Comparison of ENCODE assay signal across 26 mouse cellular contexts in genomic region chr11:19470648-19471341, GRCm38 (mm10).
A peak's percentile ranks its signal among the peaks of the same experiment; 100 is the strongest.
DNase-seq lines count a peak whose midpoint lies in the region; ATAC-seq and TF ChIP-seq lines count a peak whose summit lies in the region.
"Had no signal": no experiment of that assay in that cellular context is flagged by ENCODE, and none has a peak within 500 bp of the region (broad histone marks: within the 10 kb centered on the region; RNA-seq: fewer than 3 reads in every experiment).

No protein-coding gene starts in this region.

- no peak overlapping the region for H3K27ac ChIP-seq in lung, postnatal 0 days (ENCODE audit: low read length)
- H3K27ac ChIP-seq: forebrain, embryonic 12.5 days; heart, embryonic 10.5 days; heart, embryonic 15.5 days; hindbrain, embryonic 13.5 days; kidney, postnatal 0 days; left cerebral cortex, adult 2 months; limb, embryonic 13.5 days; midbrain, embryonic 13.5 days; neural tube, embryonic 13.5 days; stomach, embryonic 15.5 days had no signal

- no peaks in the 10 kb centered on the region for H3K9me3 ChIP-seq in lung, postnatal 0 days (ENCODE audit: low read length)
- H3K9me3 ChIP-seq: forebrain, embryonic 12.5 days; G1E; heart, embryonic 15.5 days; hindbrain, embryonic 13.5 days; midbrain, embryonic 13.5 days; neural tube, embryonic 13.5 days; stomach, embryonic 15.5 days had no signal

- TF ChIP-seq CTCF in lung, postnatal 0 days (IDR thresholded peaks at IDR 0.05): no peak
- no peak for TF ChIP-seq CTCF in lung, adult 2 months (IDR thresholded peaks at IDR 0.05; ENCODE audit: insufficient read depth, low read length)

- H3K36me3 ChIP-seq in lung, postnatal 0 days (ENCODE audit: insufficient read depth, low read length): no peaks in the 10 kb centered on the region
- H3K36me3 ChIP-seq: forebrain, embryonic 12.5 days; G1E; heart, embryonic 10.5 days; heart, embryonic 15.5 days; hindbrain, embryonic 13.5 days; limb, embryonic 13.5 days; midbrain, embryonic 13.5 days; neural tube, embryonic 13.5 days; stomach, embryonic 15.5 days had no signal

- H3K4me1 ChIP-seq in lung, postnatal 0 days (ENCODE audit: insufficient read depth, low read depth, low read length): no peaks in the 10 kb centered on the region
- peaks cover 2% of the 10 kb centered on the region; the same call in 1 of the 2 replicates for H3K4me1 ChIP-seq in lung, adult 2 months (ENCODE audit: control insufficient read depth, insufficient read depth, low read length)
- H3K4me1 ChIP-seq: heart, embryonic 10.5 days; midbrain, embryonic 13.5 days; stomach, embryonic 15.5 days had no signal

- H3K4me3 ChIP-seq in lung, postnatal 0 days (ENCODE audit: low read depth, low read length): no peak overlapping the region
- no peak overlapping the region for H3K4me3 ChIP-seq in lung, adult 2 months (replicated peaks; ENCODE audit: extremely low read depth, low read depth, low read length)
- H3K4me3 ChIP-seq: erythroblast, embryonic 14.5 days; forebrain, embryonic 12.5 days; heart, embryonic 10.5 days; heart, embryonic 15.5 days; hindbrain, embryonic 13.5 days; left cerebral cortex, adult 2 months; limb, embryonic 13.5 days; midbrain, embryonic 13.5 days; neural tube, embryonic 13.5 days; stomach, embryonic 15.5 days had no signal

- H3K27me3 ChIP-seq in lung, postnatal 0 days (replicated peaks; ENCODE audit: insufficient read depth, low read length): no peaks in the 10 kb centered on the region
- H3K27me3 ChIP-seq: heart, embryonic 15.5 days; hindbrain, embryonic 13.5 days; limb, embryonic 13.5 days; midbrain, embryonic 13.5 days; neural tube, embryonic 13.5 days; Patski; stomach, embryonic 15.5 days had no signal

- H3K4me2 ChIP-seq in lung, postnatal 0 days (replicated peaks; ENCODE audit: low read depth, low read length): no peak overlapping the region
- H3K4me2 ChIP-seq: forebrain, embryonic 12.5 days; heart, embryonic 15.5 days; hindbrain, embryonic 13.5 days; limb, embryonic 13.5 days; liver, embryonic 11.5 days; midbrain, embryonic 13.5 days; neural tube, embryonic 13.5 days; stomach, embryonic 15.5 days had no signal

- TF ChIP-seq EP300 in lung, postnatal 0 days (IDR thresholded peaks at IDR 0.05): no peak

- H3K9ac ChIP-seq in lung, postnatal 0 days (replicated peaks; ENCODE audit: low read depth): no peak overlapping the region
- H3K9ac ChIP-seq: forebrain, embryonic 12.5 days; heart, embryonic 15.5 days; hindbrain, embryonic 13.5 days; limb, embryonic 13.5 days; midbrain, embryonic 13.5 days; neural tube, embryonic 13.5 days; stomach, embryonic 15.5 days had no signal

- no peak for TF ChIP-seq POLR2A in lung, adult 2 months (IDR thresholded peaks at IDR 0.05; ENCODE audit: borderline replicate concordance, extremely low read depth, low read depth, low read length)

- peak; percentile 63 for DNase-seq in heart, adult 11 months
- DNase-seq in heart, postnatal 4 days: no peak
- peak; percentile 23 for DNase-seq in lung, postnatal 0 days (ENCODE audit: low spot score)
- no peak for DNase-seq in lung, adult 2 months
- peak; percentile 63 for DNase-seq in lung, postnatal 36 days
- DNase-seq in spleen, postnatal 36 days (ENCODE audit: low spot score in 2 of 2): no peak
- no peak for DNase-seq in cerebellum, adult 18-20 months
- DNase-seq: adrenal gland, postnatal 14 days; cerebellum, adult 11 months; cerebellum, postnatal 10 days; gastrocnemius, postnatal 10 days had no signal

- ATAC-seq in lung, postnatal 0 days: peak; percentile 79
- ATAC-seq: intestine, embryonic 16.5 days; midbrain, embryonic 13.5 days; Patski had no signal

- 80% methylated on average over 5 of the region's 5 CpGs for WGBS in lung, postnatal 0 days
- 62% methylated on average over 5 of the region's 5 CpGs for WGBS in lung, adult 2 months

Comparison
In these comparisons a context has a peak if more than half of its experiments do, and no peak if none do; other contexts are left out.
1. DNase-seq: peak in heart, adult 11 months (single experiment), lung, postnatal 0 days (single experiment) and lung, postnatal 36 days (single experiment); none in heart, postnatal 4 days (single experiment), lung, adult 2 months (single experiment), spleen, postnatal 36 days (0 of 2) and cerebellum, adult 18-20 months (0 of 2).